Mouse (Mus musculus) lung, postnatal 36 days (tissue): ENCODE data around the gene Olfr39.
"Not testable (repeated sequence)": the region's sequence is repeated elsewhere in the genome, so short reads cannot be mapped to it uniquely, and the experiment has no call there.

Source experiments
- DNase-seq: peaks from one replicate; pipeline ENCODE4 v3.0.0; 2022; ENCODE audit warnings: mixed read lengths

Gene Olfr39

GRCm38 (mm10) chr9:20282051-20282450, at the start of gene Olfr39:
Gene Olfr39, plus strand, starts transcription at chr9:20282351.
- no peak for DNase-seq

- DNase-seq = no peak
These were observed 45.3 kb upstream of the Olfr39 start, which contains the start of gene Olfr872 for GRCm38 (mm10) chr9:20236819-20237218. Gene Olfr872, plus strand, starts transcription at chr9:20237119.

- DNase-seq = no peak
These were observed 44.8 kb upstream of the Olfr39 start for GRCm38 (mm10) chr9:20237378-20237777.

- not testable (repeated sequence) for DNase-seq
These were observed 13.4 kb downstream of the Olfr39 start for GRCm38 (mm10) chr9:20295562-20295961.

GRCm38 (mm10) chr9:20298232-20298631, 16.1 kb downstream of the Olfr39 start, which contains the start of gene Olfr873:
Gene Olfr873, plus strand, starts transcription at chr9:20298532.
- DNase-seq = no peak

- DNase-seq = no peak
These were observed 53.8 kb downstream of the Olfr39 start, which contains the start of gene Olfr18 for GRCm38 (mm10) chr9:20335994-20336393. Gene Olfr18, minus strand, starts transcription at chr9:20336094.
